Mouse (Mus musculus) E14TG2a.4 (cell line): ENCODE results near the gene Topbp1.

Experiments used
- CTCF ChIP-seq: conservative IDR thresholded peaks from 2 replicates; pipeline ENCODE4 v1.5.1; 2014; ENCODE audit warnings: low read length
- NANOG ChIP-seq: IDR thresholded peaks from 2 replicates; pipeline ENCODE4 v1.6.1; 2014; ENCODE audit warnings: borderline replicate concordance, low read length, mixed read lengths

DNA sequence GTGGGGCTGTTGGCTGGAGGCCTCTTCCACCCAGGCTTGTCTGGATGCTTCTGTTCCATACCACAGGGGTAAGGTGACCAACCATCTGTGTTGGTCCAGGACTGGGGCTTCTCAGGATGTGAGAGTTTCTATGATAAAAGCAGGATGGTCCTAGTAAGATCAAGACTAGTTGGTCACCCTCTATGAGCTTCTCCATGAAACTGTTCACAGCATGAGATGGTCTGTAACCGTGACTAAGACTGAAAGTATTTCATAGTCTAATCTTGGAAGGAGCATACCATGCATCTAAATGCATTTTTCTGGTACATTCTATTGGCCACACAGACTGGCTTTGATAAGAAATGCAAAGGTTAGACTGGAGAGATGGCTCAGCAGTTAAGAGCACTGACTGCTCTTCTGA is 78.6 kb downstream of the Topbp1 start:
- no peak for TF ChIP-seq CTCF
- TF ChIP-seq NANOG = no peak
